Mouse (Mus musculus) midbrain, embryonic 14.5 days (tissue): ENCODE results near the gene Pdk4. TPM values are rescaled to one million over a fixed set of nuclear protein-coding genes. Genes with fewer than 3 reads are reported as not detected.

ENCODE experiments used
- ATAC-seq: fragments of 200-750 bp; cut with Nextera tagmentation; 2 replicates; pipeline ENCODE4 v1.8.0; 2017; ENCODE audit warnings: moderate number of reproducible peaks, moderate library complexity; ENCODE audit not compliant: low FRiP score, low TSS enrichment
- DNase-seq: peaks from one replicate; pipeline ENCODE4 v3.0.0-alpha.2; 2015
- H3K27ac ChIP-seq: fragments of 300-500 bp; sonication (generic); replicated peaks from 2 replicates; pipeline ENCODE4 v1.5.1; 2014; ENCODE audit warnings: mild to moderate bottlenecking, low read depth, low read length, moderate library complexity
- H3K27me3 ChIP-seq: fragments of 300-500 bp; sonication (generic); 2 replicates; pipeline ENCODE4 v1.6.1; 2014; ENCODE audit warnings: low read length, control low read depth, mixed read lengths; ENCODE audit not compliant: control insufficient read depth, insufficient read depth
- H3K36me3 ChIP-seq: fragments of 300-500 bp; sonication (generic); 2 replicates; pipeline ENCODE4 v1.6.1; 2014; ENCODE audit warnings: low read length, control low read depth; ENCODE audit not compliant: control insufficient read depth, insufficient read depth
- H3K4me1 ChIP-seq: fragments of 300-500 bp; sonication (generic); 2 replicates; pipeline ENCODE4 v1.6.1; 2014; ENCODE audit warnings: mild to moderate bottlenecking, antibody characterized with exemption, low read length, control low read depth; ENCODE audit not compliant: control insufficient read depth, insufficient read depth
- H3K4me2 ChIP-seq: fragments of 300-500 bp; sonication (generic); 2 replicates; pipeline ENCODE4 v1.6.1; 2014; ENCODE audit warnings: mild to moderate bottlenecking, low read length, moderate library complexity
- H3K4me3 ChIP-seq: fragments of 300-500 bp; sonication (generic); replicated peaks from 2 replicates; pipeline ENCODE4 v1.5.1; 2014; ENCODE audit warnings: low read depth, low read length
- H3K9ac ChIP-seq: fragments of 300-500 bp; sonication (generic); replicated peaks from 2 replicates; pipeline ENCODE4 v1.6.1; 2014; ENCODE audit warnings: mild to moderate bottlenecking, low read length, moderate library complexity
- H3K9me3 ChIP-seq: fragments of 300-500 bp; sonication (generic); 2 replicates; pipeline ENCODE4 v1.6.1; 2016; ENCODE audit warnings: low read length, control low read depth, mixed read lengths; ENCODE audit not compliant: control insufficient read depth
- WGBS: fragments of 180-500 bp; shearing (Covaris S2); extraction: QIAGEN DNeasy Blood & Tissue Kit; methylation state at CpG from one replicate; pipeline ENCODE4 v1.1.7; 2014; 5-methylcytosine and 5-hydroxymethylcytosine counted together
- polyA plus RNA-seq: library from polyadenylated mRNA; unstranded; fragments of >200 nt; fragmentation: Nextera tagmentation; extraction: Ambion mirVana; gene quantifications from 2 replicates; pipeline ENCODE4 v1.2.1, GENCODE M21; 2014

Gene Pdk4
- polyA plus RNA-seq, 1 experiment from 2014 or later = 1.6 TPM

GRCm38 (mm10) chr6:5455836-5456235 lies 40.3 kb downstream of the Pdk4 start:
- Histone ChIP-seq H3K4me2 (no peak overlapping the region), H3K36me3 (no peaks in the 10 kb centered on the region), H3K9ac (no peak overlapping the region), H3K4me3 (no peak overlapping the region), H3K27me3 (no peaks in the 10 kb centered on the region), H3K27ac (no peak overlapping the region), H3K9me3 (no peaks in the 10 kb centered on the region), H3K4me1 (no peaks in the 10 kb centered on the region)
- 89% methylated on average over 3 of the region's 3 CpGs for WGBS
- ATAC-seq = no peak
- DNase-seq = no peak

GRCm38 (mm10) chr6:5449878-5450277 lies 46.2 kb downstream of the Pdk4 start:
- no peak for DNase-seq
- Histone ChIP-seq H3K36me3 (no peaks in the 10 kb centered on the region), H3K9me3 (no peaks in the 10 kb centered on the region), H3K4me1 (no peaks in the 10 kb centered on the region), H3K4me2 (no peak overlapping the region), H3K9ac (no peak overlapping the region), H3K27ac (no peak overlapping the region), H3K27me3 (no peaks in the 10 kb centered on the region), H3K4me3 (no peak overlapping the region)
- no peak for ATAC-seq
- WGBS = 97% methylated on average over 5 of the region's 5 CpGs

GRCm38 (mm10) chr6:5448396-5448795 lies 47.7 kb downstream of the Pdk4 start:
- ATAC-seq (no peak), DNase-seq (no peak)
- no peaks in the 10 kb centered on the region for H3K4me1 ChIP-seq
- H3K36me3 ChIP-seq = no peaks in the 10 kb centered on the region
- H3K9ac ChIP-seq = no peak overlapping the region
- H3K4me2 ChIP-seq = no peak overlapping the region
- no peak overlapping the region for H3K27ac ChIP-seq
- 50% methylated on average over 4 of the region's 4 CpGs for WGBS
- no peak overlapping the region for H3K4me3 ChIP-seq
- H3K27me3 ChIP-seq = no peaks in the 10 kb centered on the region
- H3K9me3 ChIP-seq = no peaks in the 10 kb centered on the region

- Histone ChIP-seq H3K36me3 (no peaks in the 10 kb centered on the region), H3K4me1 (0 out of 2 replicates have a peak, but pooled peaks cover 8% of the 10 kb centered on the region), H3K9me3 (no peaks in the 10 kb centered on the region), H3K27ac (0 out of 2 replicates have a peak overlapping the region, but pooled peaks have one; percentile 13), H3K27me3 (no peaks in the 10 kb centered on the region), H3K9ac (no peak overlapping the region), H3K4me2 (no peak overlapping the region), H3K4me3 (no peak overlapping the region)
- peak; percentile 53 for DNase-seq
- ATAC-seq = peak; percentile 74; the same call in 1 of the 2 replicates
- WGBS = 5% methylated on average over 6 of the region's 6 CpGs
Measured at GRCm38 (mm10) chr6:5447546-5447945, 48.6 kb downstream of the Pdk4 start.

GRCm38 (mm10) chr6:5447013-5447412 lies 49.1 kb downstream of the Pdk4 start:
- WGBS = 85% methylated on average over 4 of the region's 4 CpGs
- 0 out of 2 replicates have a peak overlapping the region, but pooled peaks have one; percentile 13 for H3K27ac ChIP-seq
- H3K36me3 ChIP-seq = no peaks in the 10 kb centered on the region
- H3K4me1 ChIP-seq = 0 out of 2 replicates have a peak, but pooled peaks cover 8% of the 10 kb centered on the region
- ATAC-seq (no peak), DNase-seq (no peak)
- no peak overlapping the region for H3K4me3 ChIP-seq
- H3K9me3 ChIP-seq = no peaks in the 10 kb centered on the region
- H3K4me2 ChIP-seq = no peak overlapping the region
- H3K9ac ChIP-seq = no peak overlapping the region
- H3K27me3 ChIP-seq = no peaks in the 10 kb centered on the region

- Histone ChIP-seq H3K9me3 (no peaks in the 10 kb centered on the region), H3K36me3 (no peaks in the 10 kb centered on the region), H3K4me2 (no peak overlapping the region), H3K4me1 (0 out of 2 replicates have a peak, but pooled peaks cover 8% of the 10 kb centered on the region), H3K27ac (no peak overlapping the region), H3K27me3 (no peaks in the 10 kb centered on the region), H3K4me3 (no peak overlapping the region), H3K9ac (no peak overlapping the region)
- DNase-seq (no peak), ATAC-seq (no peak)
- WGBS = 93% methylated on average over 5 of the region's 5 CpGs
Measured at GRCm38 (mm10) chr6:5444331-5444898, 51.7 kb downstream of the Pdk4 start.

GRCm38 (mm10) chr6:5443104-5443863 lies 52.8 kb downstream of the Pdk4 start:
- Histone ChIP-seq H3K36me3 (no peaks in the 10 kb centered on the region), H3K4me2 (no peak overlapping the region), H3K27me3 (no peaks in the 10 kb centered on the region), H3K27ac (no peak overlapping the region), H3K9me3 (no peaks in the 10 kb centered on the region), H3K4me3 (no peak overlapping the region), H3K4me1 (0 out of 2 replicates have a peak, but pooled peaks cover 8% of the 10 kb centered on the region), H3K9ac (no peak overlapping the region)
- DNase-seq (peak; percentile 12), ATAC-seq (no peak)
- WGBS = 21% methylated on average over 13 of the region's 13 CpGs

- H3K4me3 ChIP-seq = no peak overlapping the region
- H3K36me3 ChIP-seq = no peaks in the 10 kb centered on the region
- WGBS = 8% methylated on average over 14 of the region's 14 CpGs
- H3K27me3 ChIP-seq = no peaks in the 10 kb centered on the region
- H3K9me3 ChIP-seq = no peaks in the 10 kb centered on the region
- no peak overlapping the region for H3K4me2 ChIP-seq
- 0 out of 2 replicates have a peak, but pooled peaks cover 8% of the 10 kb centered on the region for H3K4me1 ChIP-seq
- no peak for ATAC-seq
- no peak overlapping the region for H3K9ac ChIP-seq
- H3K27ac ChIP-seq = no peak overlapping the region
- peak; percentile 7 for DNase-seq
Measured at GRCm38 (mm10) chr6:5442316-5443085, 53.6 kb downstream of the Pdk4 start.
